Mouse (Mus musculus) adrenal gland, adult 2 months (tissue): ENCODE measurements around the gene Kif6. TPM values are rescaled to one million over a fixed set of nuclear protein-coding genes. Genes with fewer than 3 reads are reported as not detected.

Source experiments
- DNase-seq: peaks from one replicate; pipeline ENCODE4 v3.0.0; 2021
- polyA plus RNA-seq: library from polyadenylated mRNA; depleted of rRNA; stranded (reverse); fragments of >200 nt; gene quantifications from 2 replicates; pipeline ENCODE4 v1.2.3, GENCODE M21; 2012; rRNA removed
- total RNA-seq, 2 experiments: library from RNA; stranded (reverse); gene quantifications; 2 replicates each; pipeline ENCODE4 v1.2.3; 2021

Kif6 gene
- total and polyA plus RNA-seq, 3 experiments = 0.08 to 0.55 (median 0.35) TPM

GRCm38 (mm10) chr17:49894471-49894870 is 279.5 kb downstream of the Kif6 start:
- DNase-seq = no peak

- peak; percentile 58 for DNase-seq
These were observed 284.0 kb downstream of the Kif6 start for GRCm38 (mm10) chr17:49898849-49899331.

- no peak for DNase-seq
These were observed 287.7 kb downstream of the Kif6 start for GRCm38 (mm10) chr17:49902613-49903012.

- DNase-seq = no peak
These were observed 308.5 kb downstream of the Kif6 start for GRCm38 (mm10) chr17:49923429-49923828.

- no peak for DNase-seq
These were observed 312.7 kb downstream of the Kif6 start for GRCm38 (mm10) chr17:49927611-49928010.

- no peak for DNase-seq
These were observed 318.9 kb downstream of the Kif6 start for GRCm38 (mm10) chr17:49933806-49934205.

GRCm38 (mm10) chr17:49934586-49934985 is 319.6 kb downstream of the Kif6 start:
- no peak for DNase-seq

- DNase-seq = peak; percentile 76
These were observed 320.8 kb downstream of the Kif6 start for GRCm38 (mm10) chr17:49935602-49936205.

- no peak for DNase-seq
These were observed 321.3 kb downstream of the Kif6 start for GRCm38 (mm10) chr17:49936214-49936613.

- no peak for DNase-seq
These were observed 324.2 kb downstream of the Kif6 start for GRCm38 (mm10) chr17:49939146-49939545.

- peak; percentile 16 for DNase-seq
These were observed 327.7 kb downstream of the Kif6 start for GRCm38 (mm10) chr17:49942674-49943073.

- peak; percentile 65 for DNase-seq
These were observed 336.5 kb downstream of the Kif6 start for GRCm38 (mm10) chr17:49951491-49951855.

GRCm38 (mm10) chr17:49951856-49952607 is 337.1 kb downstream of the Kif6 start:
- DNase-seq = no peak

GRCm38 (mm10) chr17:49959021-49959420 is 344.1 kb downstream of the Kif6 start:
- no peak for DNase-seq

Other genes starting within 250 kb of the Kif6 start
- gene Mocs1, start 186.8 kb upstream of the Kif6 start, total RNA-seq = 10 to 100 TPM; 36.2 to 55.3 TPM
- 39.5 and 42.7 TPM in 2 replicates for gene Mocs1, start 186.8 kb upstream of the Kif6 start, polyA plus RNA-seq
- 10 to 100 TPM; 29.8 to 35.9 TPM for gene Daam2, start 50.8 kb upstream of the Kif6 start, total RNA-seq
- 8.2 and 9.3 TPM in 2 replicates for gene Daam2, start 50.8 kb upstream of the Kif6 start, polyA plus RNA-seq